Comparison of ENCODE assay signal across 23 mouse cellular contexts in the genomic region with DNA sequence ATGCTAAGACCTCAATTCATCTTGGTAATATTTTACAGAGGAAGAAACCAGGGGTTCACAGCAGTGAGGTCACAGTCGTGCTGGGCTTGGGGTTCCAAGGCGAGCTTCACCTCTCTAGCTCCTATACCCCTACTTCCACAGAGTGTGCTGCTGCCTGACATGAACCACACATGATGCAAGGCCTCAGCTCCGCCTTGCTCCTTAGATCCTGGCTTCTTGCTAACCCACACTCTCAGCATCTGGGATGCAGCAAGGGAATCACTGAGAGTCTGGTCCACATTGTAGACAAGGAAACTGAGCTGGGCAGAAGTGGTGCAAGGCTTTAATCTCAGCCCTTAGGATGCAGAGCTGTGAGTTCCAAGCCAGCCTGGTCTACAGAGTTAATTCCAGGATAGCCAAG.
"Had no signal": no experiment of that assay in that cellular context is flagged by ENCODE, and none has a peak within 500 bp of the region (broad histone marks: within the 10 kb centered on the region; RNA-seq: fewer than 3 reads in every experiment).

No protein-coding gene starts in this region.

- H3K9ac ChIP-seq: heart, embryonic 12.5 days; hindbrain, embryonic 12.5 days; hindbrain, embryonic 14.5 days; intestine, embryonic 15.5 days; limb, embryonic 13.5 days; limb, embryonic 15.5 days; liver, embryonic 15.5 days had no signal

- H3K4me2 ChIP-seq: heart, embryonic 12.5 days; hindbrain, embryonic 12.5 days; hindbrain, embryonic 14.5 days; intestine, embryonic 15.5 days; limb, embryonic 13.5 days; limb, embryonic 15.5 days; liver, embryonic 15.5 days had no signal

- DNase-seq: gastrocnemius, adult 2 months; gastrocnemius, postnatal 10 days; gastrocnemius, postnatal 25 days; heart, adult 18-20 months; heart, postnatal 10 days; heart, postnatal 4 days; kidney, adult 18-20 months; kidney, adult 8-10 months; kidney, postnatal 10 days; layer of hippocampus, adult 9-11 months; layer of hippocampus, postnatal 36 days; left cerebral cortex, postnatal 4 days had no signal

- H3K36me3 ChIP-seq: heart, embryonic 12.5 days; hindbrain, embryonic 10.5 days; hindbrain, embryonic 12.5 days; intestine, embryonic 15.5 days; limb, embryonic 13.5 days; limb, embryonic 15.5 days; liver, embryonic 15.5 days had no signal

- H3K27ac ChIP-seq: gastrocnemius, adult 2 months; hindbrain, embryonic 12.5 days; hindbrain, embryonic 14.5 days; intestine, embryonic 15.5 days; limb, embryonic 13.5 days; limb, embryonic 15.5 days; liver, embryonic 15.5 days had no signal

- ATAC-seq: hindbrain, embryonic 16.5 days; inflammation-experienced regulatory T-cells, adult 6 months; intestine, embryonic 15.5 days; intestine, postnatal 0 days had no signal

- H3K4me3 ChIP-seq: gastrocnemius, adult 2 months; heart, embryonic 12.5 days; hindbrain, embryonic 10.5 days; hindbrain, embryonic 12.5 days; intestine, embryonic 15.5 days; limb, embryonic 13.5 days; limb, embryonic 15.5 days; liver, embryonic 15.5 days had no signal

- H3K9me3 ChIP-seq: heart, embryonic 12.5 days; hindbrain, embryonic 10.5 days; hindbrain, embryonic 12.5 days; intestine, embryonic 15.5 days; limb, embryonic 13.5 days; limb, embryonic 15.5 days; liver, embryonic 15.5 days had no signal

- H3K27me3 ChIP-seq: heart, embryonic 12.5 days; hindbrain, embryonic 12.5 days; intestine, embryonic 15.5 days; limb, embryonic 15.5 days; liver, embryonic 15.5 days had no signal
